Mouse (Mus musculus): ENCODE measurements around the gene Aldh16a1. TPM values are rescaled to one million over a fixed set of nuclear protein-coding genes. Genes with fewer than 3 reads are reported as not detected.
"Not testable (repeated sequence)": the region's sequence is repeated elsewhere in the genome, so short reads cannot be mapped to it uniquely, and the experiment has no call there.

Gene Aldh16a1
- polyA plus RNA-seq, 1 experiment from 2014 or later = 26.7 TPM

DNA sequence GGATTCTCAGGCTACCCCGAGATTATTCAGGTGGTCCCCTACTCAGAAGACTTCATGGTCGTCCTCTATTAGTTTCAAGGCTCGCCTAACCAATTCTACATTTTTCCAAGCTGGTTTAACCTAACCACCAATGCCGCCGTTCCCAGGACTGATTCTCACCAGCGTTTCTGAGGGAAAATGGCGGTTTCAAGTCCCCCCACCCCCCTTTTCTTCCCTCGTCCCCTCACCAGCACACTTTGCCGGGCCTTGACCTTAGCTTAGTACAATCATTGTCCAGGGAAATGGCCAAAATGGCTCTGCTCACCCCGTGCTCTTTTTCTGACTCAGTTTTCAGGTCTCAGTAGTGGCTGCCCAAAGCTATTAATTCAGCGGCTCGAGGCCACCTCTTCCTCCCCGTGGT lies 21.0 kb upstream of the Aldh16a1 start:
- TF ChIP-seq EP300 (IDR thresholded peaks at IDR 0.05) (no peak), CTCF (IDR thresholded peaks at IDR 0.05) (no peak)
- no peaks in the 10 kb centered on the region for H3K4me1 ChIP-seq (ENCODE audit: insufficient read depth, low read depth, low read length)
- H3K36me3 ChIP-seq (ENCODE audit: insufficient read depth, low read length) = no peaks in the 10 kb centered on the region
- DNase-seq (ENCODE audit: low spot score) = no peak
- no peak overlapping the region for H3K9ac ChIP-seq (replicated peaks; ENCODE audit: low read depth)
- no peak for ATAC-seq
- no peak overlapping the region for H3K4me3 ChIP-seq (ENCODE audit: low read depth, low read length)
- no peak overlapping the region for H3K27ac ChIP-seq (ENCODE audit: low read length)
- no peak overlapping the region for H3K4me2 ChIP-seq (replicated peaks; ENCODE audit: low read depth, low read length)
- peaks cover 55% of the 10 kb centered on the region for H3K27me3 ChIP-seq (replicated peaks; ENCODE audit: insufficient read depth, low read length)
- 4% methylated on average over 13 of the region's 13 CpGs for WGBS
- H3K9me3 ChIP-seq (ENCODE audit: low read length) = no peaks in the 10 kb centered on the region; the same call in 1 of the 2 replicates

DNA sequence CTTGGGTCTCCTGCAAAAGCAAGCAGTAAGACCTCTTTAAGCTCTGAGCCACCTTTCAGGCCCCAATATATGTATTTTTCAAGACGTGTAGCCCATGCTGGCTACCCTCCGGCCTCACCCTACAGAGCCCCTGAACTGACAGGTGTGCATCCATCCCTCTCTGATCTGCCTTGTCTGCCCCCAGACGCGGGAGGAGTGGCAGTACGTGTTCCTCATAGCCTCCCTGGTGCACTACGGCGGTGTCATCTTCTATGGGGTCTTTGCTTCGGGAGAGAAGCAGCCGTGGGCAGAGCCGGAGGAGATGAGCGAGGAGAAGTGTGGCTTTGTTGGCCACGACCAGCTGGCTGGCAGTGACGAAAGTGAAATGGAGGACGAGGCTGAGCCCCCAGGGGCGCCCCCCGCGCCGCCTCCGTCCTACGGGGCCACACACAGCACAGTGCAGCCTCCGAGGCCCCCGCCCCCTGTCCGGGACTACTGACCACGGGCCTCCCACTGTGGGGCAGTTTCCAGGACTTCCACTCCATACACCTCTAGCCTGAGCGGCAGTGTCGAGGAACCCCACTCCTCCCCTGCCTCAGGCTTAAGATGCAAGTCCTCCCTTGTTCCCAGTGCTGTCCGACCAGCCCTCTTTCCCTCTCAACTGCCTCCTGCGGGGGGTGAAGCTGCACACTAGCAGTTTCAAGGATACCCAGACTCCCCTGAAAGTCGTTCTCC lies 20.3 kb upstream of the Aldh16a1 start:
- Histone ChIP-seq H3K9ac (replicated peaks; ENCODE audit: low read depth) (no peak overlapping the region), H3K4me3 (ENCODE audit: low read depth, low read length) (no peak overlapping the region), H3K9me3 (ENCODE audit: low read length) (no peaks in the 10 kb centered on the region; the same call in 1 of the 2 replicates), H3K4me1 (ENCODE audit: insufficient read depth, low read depth, low read length) (no peaks in the 10 kb centered on the region), H3K4me2 (replicated peaks; ENCODE audit: low read depth, low read length) (no peak overlapping the region), H3K36me3 (ENCODE audit: insufficient read depth, low read length) (no peaks in the 10 kb centered on the region), H3K27me3 (replicated peaks; ENCODE audit: insufficient read depth, low read length) (peaks cover 55% of the 10 kb centered on the region), H3K27ac (ENCODE audit: low read length) (no peak overlapping the region)
- no peak for DNase-seq (ENCODE audit: low spot score)
- 6% methylated on average over 26 of the region's 29 CpGs for WGBS
- no peak for TF ChIP-seq CTCF (IDR thresholded peaks at IDR 0.05)
- peak; percentile 12; the same call in 1 of the 2 replicates for ATAC-seq

DNA sequence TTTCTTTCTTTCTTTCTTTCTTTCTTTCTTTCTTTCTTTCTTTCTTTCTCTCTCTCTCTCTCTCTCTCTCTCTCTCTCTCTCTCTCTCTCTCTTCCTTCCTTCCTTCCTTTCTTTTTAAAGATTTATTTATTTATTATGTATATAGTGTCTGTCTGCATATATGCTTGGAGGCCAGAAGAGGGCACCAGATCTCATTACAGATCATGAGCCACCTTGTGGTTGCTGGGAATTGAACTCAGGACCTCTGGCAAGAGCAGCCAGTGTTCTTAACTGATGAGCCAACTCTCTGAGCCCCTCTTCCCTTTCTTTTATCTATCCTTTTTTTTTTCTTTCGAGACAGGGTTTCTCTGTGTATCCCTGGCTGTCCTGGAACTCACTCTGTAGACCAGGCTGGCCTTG lies 19.4 kb upstream of the Aldh16a1 start:
- TF ChIP-seq CTCF (IDR thresholded peaks at IDR 0.05) = peak; percentile 65

DNA sequence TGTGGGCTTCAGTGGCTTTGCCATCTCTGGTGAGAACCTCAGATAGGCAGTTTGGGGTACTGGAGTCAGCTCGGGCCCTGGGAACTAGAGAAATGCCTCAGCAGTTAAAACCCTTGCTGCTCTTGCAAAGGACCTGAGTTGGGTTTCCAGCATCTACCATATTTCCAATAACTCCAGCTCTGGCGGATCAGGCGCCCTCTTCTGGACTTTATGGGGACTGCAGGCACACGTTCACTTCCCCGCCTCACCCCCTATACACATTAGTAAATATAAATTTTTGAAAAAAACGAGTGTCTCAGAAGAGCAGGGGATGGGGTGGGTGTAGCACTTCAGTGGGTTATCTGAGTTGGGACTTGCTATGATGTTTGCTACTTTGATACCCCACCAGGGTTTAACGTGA lies 18.6 kb upstream of the Aldh16a1 start:
- DNase-seq (ENCODE audit: low spot score) (no peak), ATAC-seq (no peak)
- WGBS = 47% methylated on average over 7 of the region's 7 CpGs
- Histone ChIP-seq H3K9ac (replicated peaks; ENCODE audit: low read depth) (no peak overlapping the region), H3K4me3 (ENCODE audit: low read depth, low read length) (no peak overlapping the region), H3K36me3 (ENCODE audit: insufficient read depth, low read length) (no peaks in the 10 kb centered on the region), H3K4me1 (ENCODE audit: insufficient read depth, low read depth, low read length) (no peaks in the 10 kb centered on the region), H3K27me3 (replicated peaks; ENCODE audit: insufficient read depth, low read length) (peaks cover 57% of the 10 kb centered on the region), H3K9me3 (ENCODE audit: low read length) (no peaks in the 10 kb centered on the region; the same call in 1 of the 2 replicates), H3K4me2 (replicated peaks; ENCODE audit: low read depth, low read length) (no peak overlapping the region), H3K27ac (ENCODE audit: low read length) (no peak overlapping the region)
- TF ChIP-seq EP300 (IDR thresholded peaks at IDR 0.05) (no peak), CTCF (IDR thresholded peaks at IDR 0.05) (peak; percentile 51)

More for the DNA sequence above, 19.4 kb upstream of the Aldh16a1 start:
- not testable (repeated sequence) for H3K9me3 ChIP-seq (ENCODE audit: low read length); ATAC-seq; H3K4me1 ChIP-seq (ENCODE audit: insufficient read depth, low read depth, low read length); H3K36me3 ChIP-seq (ENCODE audit: insufficient read depth, low read length); H3K4me2 ChIP-seq (replicated peaks; ENCODE audit: low read depth, low read length); H3K27ac ChIP-seq (ENCODE audit: low read length); H3K9ac ChIP-seq (replicated peaks; ENCODE audit: low read depth); H3K4me3 ChIP-seq (ENCODE audit: low read depth, low read length)
- WGBS = 56% methylated on average over 1 of the region's 1 CpGs
- H3K27me3 ChIP-seq (replicated peaks; ENCODE audit: insufficient read depth, low read length) = peaks cover 55% of the 10 kb centered on the region
- DNase-seq (ENCODE audit: low spot score) = peak; percentile 41

DNA sequence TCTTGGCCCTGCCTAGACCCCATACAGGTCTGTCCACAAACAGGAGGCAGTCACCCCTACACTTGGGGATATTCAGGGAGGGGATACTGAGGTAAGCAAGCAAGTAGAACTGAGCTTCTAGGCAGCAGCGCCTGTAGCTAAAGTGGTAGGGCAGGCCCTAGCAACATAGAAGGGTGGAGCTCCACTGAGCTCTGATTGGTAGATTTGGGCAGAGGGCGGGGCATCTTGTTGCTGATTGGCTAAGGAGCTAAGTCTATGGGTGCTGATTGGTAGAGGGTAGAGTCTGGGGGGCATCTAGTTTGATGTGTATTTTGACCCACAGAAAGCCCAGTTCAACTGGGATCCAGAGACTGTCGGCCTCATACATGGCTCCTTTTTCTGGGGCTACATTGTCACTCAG lies 15.1 kb upstream of the Aldh16a1 start:
- Histone ChIP-seq H3K9ac (replicated peaks; ENCODE audit: low read depth) (no peak overlapping the region), H3K4me3 (ENCODE audit: low read depth, low read length) (no peak overlapping the region), H3K36me3 (ENCODE audit: insufficient read depth, low read length) (no peaks in the 10 kb centered on the region), H3K27me3 (replicated peaks; ENCODE audit: insufficient read depth, low read length) (peaks cover 55% of the 10 kb centered on the region), H3K9me3 (ENCODE audit: low read length) (no peaks in the 10 kb centered on the region; the same call in 1 of the 2 replicates), H3K4me1 (ENCODE audit: insufficient read depth, low read depth, low read length) (no peaks in the 10 kb centered on the region), H3K4me2 (replicated peaks; ENCODE audit: low read depth, low read length) (no peak overlapping the region), H3K27ac (ENCODE audit: low read length) (no peak overlapping the region)
- WGBS = 89% methylated on average over 3 of the region's 3 CpGs
- TF ChIP-seq CTCF (IDR thresholded peaks at IDR 0.05) (no peak), EP300 (IDR thresholded peaks at IDR 0.05) (no peak)
- ATAC-seq = no peak
- no peak for DNase-seq (ENCODE audit: low spot score)

DNA sequence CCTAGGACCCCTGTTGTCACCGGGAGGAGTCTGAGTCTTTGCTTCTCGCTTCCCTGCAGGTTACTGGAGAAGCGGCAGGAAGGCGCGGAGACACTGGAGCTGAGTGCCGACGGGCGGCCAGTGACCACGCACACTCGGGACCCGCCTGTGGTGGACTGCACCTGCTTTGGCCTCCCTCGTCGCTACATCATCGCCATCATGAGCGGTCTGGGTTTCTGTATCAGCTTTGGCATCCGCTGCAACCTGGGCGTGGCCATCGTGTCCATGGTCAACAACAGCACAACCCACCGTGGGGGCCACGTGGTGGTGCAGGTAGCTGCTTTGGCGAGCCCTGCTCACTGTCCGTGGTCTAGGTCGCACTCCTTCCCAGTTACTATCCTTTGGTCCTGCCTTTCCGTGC lies 14.3 kb upstream of the Aldh16a1 start:
- TF ChIP-seq EP300 (IDR thresholded peaks at IDR 0.05) = no peak
- TF ChIP-seq CTCF (IDR thresholded peaks at IDR 0.05) = no peak
- no peak overlapping the region for H3K27ac ChIP-seq (ENCODE audit: low read length)
- 11% methylated on average over 24 of the region's 24 CpGs for WGBS
- H3K4me2 ChIP-seq (replicated peaks; ENCODE audit: low read depth, low read length) = no peak overlapping the region
- H3K4me1 ChIP-seq (ENCODE audit: insufficient read depth, low read depth, low read length) = no peaks in the 10 kb centered on the region
- H3K9ac ChIP-seq (replicated peaks; ENCODE audit: low read depth) = no peak overlapping the region
- no peaks in the 10 kb centered on the region; the same call in 1 of the 2 replicates for H3K9me3 ChIP-seq (ENCODE audit: low read length)
- no peak for DNase-seq (ENCODE audit: low spot score)
- peaks cover 62% of the 10 kb centered on the region for H3K27me3 ChIP-seq (replicated peaks; ENCODE audit: insufficient read depth, low read length)
- H3K4me3 ChIP-seq (ENCODE audit: low read depth, low read length) = no peak overlapping the region
- H3K36me3 ChIP-seq (ENCODE audit: insufficient read depth, low read length) = no peaks in the 10 kb centered on the region
- no peak for ATAC-seq
